Mouse (Mus musculus) R1 (cell line): ENCODE measurements around the gene Cir1.

Experiments
- DNase-seq: peaks from one replicate; pipeline ENCODE4 v3.0.0-alpha.2; 2018; ENCODE audit warnings: low read depth, low spot score

Cir1 gene

DNA sequence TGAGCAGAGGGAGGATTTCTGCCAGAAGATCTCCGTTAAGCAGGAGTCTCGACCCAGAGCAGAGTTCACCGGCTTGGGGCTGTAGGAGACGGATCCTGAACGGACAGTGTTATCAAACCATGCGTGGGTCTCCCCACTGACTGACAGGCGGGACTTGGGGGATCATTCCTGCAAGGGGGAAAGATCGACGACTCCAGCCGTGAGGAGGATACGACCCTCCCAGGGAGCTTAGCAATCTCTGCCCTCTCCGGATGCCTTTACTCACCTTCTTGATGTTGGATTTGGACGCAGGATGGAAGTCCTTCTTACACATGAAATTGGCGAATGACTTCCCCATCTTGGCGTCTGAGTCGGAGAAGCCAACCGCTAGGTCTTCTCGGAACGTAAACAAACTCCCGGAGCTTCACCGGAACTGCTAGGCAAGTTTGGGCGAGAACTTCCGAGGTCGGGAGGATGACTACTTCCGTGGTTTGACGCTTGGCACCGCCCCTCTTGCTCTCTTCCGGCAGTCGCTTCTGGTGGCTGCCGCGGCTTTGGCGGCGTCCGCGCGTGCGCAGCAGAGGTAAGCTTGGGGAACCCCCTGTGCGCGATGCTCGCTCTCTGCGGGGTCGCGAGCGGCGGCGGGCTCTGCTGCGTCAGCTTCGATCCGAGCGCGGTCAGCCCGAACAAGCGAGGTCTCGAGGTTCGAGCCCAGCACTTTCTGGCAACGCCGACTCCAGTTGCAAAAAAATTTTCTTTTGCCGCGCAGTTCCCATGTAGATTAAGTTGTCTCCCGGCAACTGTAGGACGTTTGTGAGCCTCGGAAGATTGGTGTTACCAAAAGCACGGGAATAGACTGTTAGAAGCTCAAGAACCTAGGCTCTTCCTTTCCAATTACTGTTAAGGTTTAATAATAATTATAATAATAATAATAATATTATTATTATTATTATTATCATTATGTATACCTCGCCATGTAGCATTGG, at the start of gene Cir1, which contains the start of gene Scrn3:
Gene Cir1 (minus strand): TSS at position 550 of the 965 bp plus-strand sequence.
Gene Scrn3 (plus strand): TSS at position 450 of the 965 bp plus-strand sequence.
- DNase-seq: peak; percentile 99

DNA sequence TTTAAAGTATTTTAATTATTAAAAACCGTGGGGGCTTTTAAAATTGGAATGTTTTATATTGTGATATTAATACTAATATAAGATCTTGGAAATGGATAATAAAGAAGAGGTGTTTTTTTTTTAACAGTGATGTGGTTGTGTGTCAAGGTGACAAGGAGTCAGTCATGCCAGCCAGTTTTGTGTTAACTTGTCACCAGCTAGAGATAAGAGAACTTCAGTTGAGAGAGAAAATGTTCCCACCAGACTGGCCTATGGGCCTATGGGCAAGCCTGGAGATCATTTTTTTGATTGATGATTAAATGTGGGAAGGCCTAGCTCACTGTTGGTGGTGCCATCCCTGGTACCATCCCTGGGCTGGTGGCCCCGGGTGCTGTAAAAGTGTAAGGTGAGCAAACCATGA, 48.0 kb upstream of the Cir1 start:
- DNase-seq: no peak

DNA sequence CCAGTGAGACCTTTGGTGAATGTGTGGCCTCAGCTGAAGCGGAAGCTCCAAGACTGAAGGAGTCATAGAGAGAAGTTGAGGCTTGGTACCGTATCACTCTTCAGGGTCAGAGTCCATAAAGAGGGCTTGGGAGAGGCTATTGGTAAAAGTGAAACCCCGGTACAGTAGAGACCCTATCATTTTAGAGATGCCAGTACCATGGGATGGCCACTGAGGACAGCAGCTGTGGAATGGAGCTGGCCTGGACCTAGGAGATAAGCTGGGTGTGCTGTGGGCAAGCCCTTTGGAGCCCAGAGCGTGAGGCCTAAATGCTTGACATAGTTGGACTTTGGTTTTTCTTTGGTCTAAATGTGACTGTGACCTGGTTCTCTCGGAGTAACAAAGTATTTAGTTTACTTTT, 47.4 kb upstream of the Cir1 start:
- DNase-seq: no peak

GRCm38 (mm10) chr2:73357004-73357403, 44.5 kb upstream of the Cir1 start:
- DNase-seq: peak; percentile 20

- no peak for DNase-seq
Observed at GRCm38 (mm10) chr2:73351927-73352374, 39.5 kb upstream of the Cir1 start.

DNA sequence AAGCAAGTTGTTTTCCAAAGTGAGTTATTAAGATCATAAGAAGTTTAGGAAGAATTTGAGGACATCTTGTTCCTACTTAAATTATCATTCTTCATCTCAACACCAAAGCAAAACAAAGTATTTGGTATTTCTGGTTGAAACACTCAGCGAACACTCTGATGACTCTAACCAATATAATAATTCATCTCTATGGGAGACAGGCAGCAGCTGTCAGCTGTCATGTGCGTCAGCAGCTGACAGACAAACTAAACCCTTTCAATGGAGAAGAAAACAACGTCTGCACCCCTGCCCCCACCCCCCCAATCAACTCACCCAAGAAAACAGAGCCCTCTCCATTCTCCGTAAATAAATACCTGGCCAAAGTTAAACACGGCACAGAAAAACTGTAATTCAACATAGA, 39.0 kb upstream of the Cir1 start:
- no peak for DNase-seq

GRCm38 (mm10) chr2:73348221-73348620, 35.7 kb upstream of the Cir1 start:
- DNase-seq: no peak

DNA sequence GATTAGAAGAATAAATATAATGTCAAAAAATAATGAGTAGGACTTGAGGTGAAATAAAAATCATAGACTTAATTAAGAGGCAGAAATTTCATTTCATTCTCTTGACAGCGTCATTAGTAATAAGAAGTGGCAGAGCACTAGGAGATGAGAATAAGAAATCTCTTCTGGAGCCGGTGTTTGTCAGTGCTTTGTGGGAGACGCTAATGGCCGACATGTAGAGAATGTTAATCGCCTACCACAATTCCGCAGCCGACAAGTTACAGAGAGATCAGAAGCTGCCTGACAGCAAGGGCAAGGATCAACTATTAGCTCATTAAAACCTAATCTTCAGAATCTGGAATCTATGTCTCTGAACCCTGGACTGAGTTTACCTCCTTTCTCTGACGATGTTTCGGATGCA, 35.3 kb upstream of the Cir1 start:
- no peak for DNase-seq

- DNase-seq: no peak
Observed at GRCm38 (mm10) chr2:73347136-73347535, 34.6 kb upstream of the Cir1 start.

- DNase-seq: no peak
Observed at GRCm38 (mm10) chr2:73346345-73347086, 34.0 kb upstream of the Cir1 start.

GRCm38 (mm10) chr2:73345204-73345603, 32.7 kb upstream of the Cir1 start:
- no peak for DNase-seq

GRCm38 (mm10) chr2:73343701-73344100, 31.2 kb upstream of the Cir1 start:
- DNase-seq: no peak

DNA sequence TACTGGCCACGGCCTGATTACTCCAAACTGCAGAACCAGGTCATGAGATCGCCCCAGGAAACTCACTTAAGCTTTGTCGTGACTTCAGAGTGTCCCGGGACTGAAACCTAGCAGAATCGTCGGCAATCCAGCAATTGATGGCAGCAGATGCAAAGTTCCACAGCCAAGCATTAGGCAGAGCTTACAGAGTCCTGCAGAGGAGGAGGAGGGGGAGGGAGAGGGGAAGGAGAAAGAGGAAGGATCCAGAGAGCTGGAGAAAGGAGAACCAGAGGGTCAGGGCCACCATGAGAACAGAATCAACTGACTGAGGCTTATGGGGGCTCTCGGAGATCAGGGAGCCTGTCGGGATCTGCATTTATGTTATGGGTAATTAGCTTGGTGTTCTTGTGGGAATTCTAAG, 25.9 kb upstream of the Cir1 start:
- no peak for DNase-seq

DNA sequence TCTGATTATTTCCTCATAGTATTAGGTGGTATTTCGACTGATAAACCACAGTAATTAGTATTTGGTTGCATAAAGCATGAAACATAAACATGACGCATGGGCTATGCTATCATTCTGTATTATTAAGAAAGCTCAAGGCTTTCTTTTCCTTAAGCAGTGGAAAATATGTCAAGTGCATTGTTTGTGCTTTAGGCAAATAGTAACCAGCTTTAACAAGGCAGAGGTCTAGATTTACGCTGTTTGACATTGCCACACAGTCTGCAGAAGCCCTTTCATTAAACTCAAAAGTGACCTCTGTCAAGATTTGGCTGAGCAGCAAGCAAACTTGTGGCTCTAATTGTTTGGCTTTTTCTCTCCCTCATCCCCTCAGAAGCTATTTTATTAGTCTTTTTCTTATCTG, 23.4 kb upstream of the Cir1 start:
- no peak for DNase-seq

- no peak for DNase-seq
Observed at GRCm38 (mm10) chr2:73325871-73326270, 13.4 kb upstream of the Cir1 start.

DNA sequence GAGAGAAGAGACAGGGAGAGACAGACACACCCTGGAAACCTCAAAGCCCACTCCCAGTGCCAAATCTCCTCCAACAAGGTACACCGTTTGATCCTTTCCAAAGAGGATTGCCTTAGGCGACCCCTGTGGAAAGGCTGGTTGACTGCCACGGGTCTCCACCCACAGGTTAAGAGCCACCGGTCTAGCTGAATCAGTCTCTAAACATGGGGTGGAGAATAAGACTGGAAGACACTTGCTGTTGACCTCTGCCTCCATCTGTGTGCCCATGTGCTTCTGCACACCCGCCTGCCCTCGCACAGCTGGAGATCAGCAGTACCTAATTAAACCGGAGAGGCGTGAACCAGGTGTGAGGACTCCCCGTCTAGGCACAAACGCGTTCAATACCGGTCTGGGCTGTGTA, 10.5 kb upstream of the Cir1 start:
- peak; percentile 31 for DNase-seq

DNA sequence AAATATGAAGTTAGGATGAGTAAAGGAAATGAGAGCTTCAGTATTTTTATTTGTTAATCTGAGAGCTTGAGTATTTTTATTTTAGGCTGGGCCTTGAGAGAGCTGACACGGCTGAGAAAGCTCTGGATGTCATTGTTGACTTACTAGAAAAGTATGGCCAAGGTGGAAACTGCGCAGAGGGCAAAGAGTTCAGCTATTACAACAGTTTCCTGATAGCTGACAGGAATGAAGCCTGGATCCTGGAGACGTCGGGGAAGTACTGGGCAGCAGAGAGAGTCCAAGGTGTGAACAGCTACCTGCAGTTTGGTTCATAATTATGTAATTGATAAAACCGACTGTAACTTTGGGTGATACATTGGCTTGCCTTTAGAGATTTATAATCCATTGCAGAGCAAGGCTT, 6.7 kb upstream of the Cir1 start:
- no peak for DNase-seq

- no peak for DNase-seq
Observed at GRCm38 (mm10) chr2:73317426-73317825, 4.9 kb upstream of the Cir1 start.

GRCm38 (mm10) chr2:73314311-73314710, 1.8 kb upstream of the Cir1 start:
- DNase-seq: no peak

DNA sequence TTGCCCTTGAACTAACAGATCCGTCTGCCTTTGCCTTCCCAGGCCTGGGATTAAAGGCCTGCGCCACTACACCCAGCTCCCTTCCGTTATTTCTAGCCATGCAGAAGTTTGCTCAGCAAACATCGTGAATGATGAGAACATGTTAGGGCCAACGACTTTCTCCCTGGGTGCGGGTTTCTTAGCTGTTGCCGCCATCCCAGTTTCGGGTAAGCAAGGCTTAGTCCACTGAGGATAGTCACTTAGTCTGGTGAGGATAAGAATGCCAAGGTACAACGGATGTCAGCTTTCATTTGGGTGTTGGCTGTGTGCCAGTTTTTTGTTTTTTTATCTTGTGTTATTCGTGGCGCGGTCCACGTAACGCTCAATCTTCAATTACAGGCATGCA, 608 bp upstream of the Cir1 start:
- peak; percentile 56 for DNase-seq

DNA sequence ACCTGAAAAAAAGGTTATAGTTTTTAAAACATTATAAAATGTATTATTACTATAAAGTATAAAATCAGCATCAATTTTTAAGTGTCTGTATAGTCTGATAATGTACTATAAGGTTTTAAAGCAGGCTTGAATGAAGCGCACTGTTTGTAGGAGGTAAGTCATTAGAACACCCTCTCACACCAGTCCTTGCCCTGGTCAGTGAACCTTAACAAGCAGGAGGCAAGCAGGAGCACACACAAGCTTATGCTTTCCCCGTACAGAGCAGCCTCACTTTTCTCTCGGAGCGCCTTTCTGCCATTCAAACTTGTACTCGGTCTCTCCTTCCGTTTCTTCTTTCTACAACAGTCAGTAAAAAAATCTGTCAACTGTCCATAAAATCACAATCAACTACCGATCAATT, 6.5 kb downstream of the Cir1 start:
- DNase-seq: no peak

DNA sequence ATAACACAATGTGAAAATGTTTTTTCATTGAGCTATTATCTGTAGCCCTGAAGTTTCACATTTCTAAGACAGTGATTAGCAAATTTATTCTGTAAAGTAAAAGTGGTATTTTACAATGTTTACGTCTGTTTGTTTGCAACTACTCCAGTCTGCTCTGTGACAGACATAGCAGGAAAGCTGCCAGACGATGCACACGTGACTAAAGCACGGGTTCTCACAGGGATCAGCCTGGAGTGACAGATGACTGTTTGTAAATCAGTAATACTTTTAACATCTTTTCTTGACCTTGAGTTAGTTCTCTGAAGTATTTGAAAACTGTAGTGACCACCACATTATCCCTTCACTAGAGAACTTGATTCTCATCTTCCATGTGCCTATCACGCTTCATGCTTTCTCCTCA, 8.0 kb downstream of the Cir1 start:
- no peak for DNase-seq

GRCm38 (mm10) chr2:73302722-73303121, 9.8 kb downstream of the Cir1 start:
- no peak for DNase-seq
